ENCODE assay signal across 8 mouse cellular contexts in the genomic region with DNA sequence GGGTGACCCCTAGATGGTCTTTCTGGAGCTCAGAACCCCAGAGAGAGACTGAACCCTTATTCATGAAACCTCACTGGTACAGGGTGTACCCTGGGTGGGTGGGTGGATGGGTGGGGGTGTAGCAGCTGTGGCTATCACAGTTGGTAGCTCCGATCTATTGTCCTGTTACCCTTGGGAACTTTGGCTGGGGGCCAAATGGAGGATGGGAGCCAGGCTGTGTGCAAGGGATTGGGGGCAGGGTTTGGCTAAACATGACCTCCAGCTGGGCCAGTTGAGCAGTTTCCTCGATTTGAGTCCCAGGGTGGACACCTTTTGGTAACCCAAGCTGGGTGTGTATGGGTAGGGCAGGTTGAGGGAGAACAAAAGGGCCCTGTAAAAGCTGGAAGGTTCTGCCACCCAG. TPM values are rescaled to one million over a fixed set of nuclear protein-coding genes. Genes with fewer than 3 reads are reported as not detected.
DNase-seq lines count a peak whose midpoint lies in the region; ATAC-seq lines count a peak whose summit lies in the region.

No protein-coding gene starts in this region.

- WGBS in kidney, embryonic 15.5 days: 33% methylated on average over 2 of the region's 2 CpGs
- WGBS in midbrain, embryonic 13.5 days: 46% methylated on average over 2 of the region's 2 CpGs

- H3K27ac ChIP-seq in brown adipose tissue, adult 24 weeks (replicated peaks; ENCODE audit: low read depth, low read length): peak overlapping the region; percentile 59
- H3K27ac ChIP-seq in kidney, embryonic 15.5 days: no peak overlapping the region
- H3K27ac ChIP-seq in midbrain, embryonic 13.5 days: peak overlapping the region; percentile 26; the same call in 1 of the 2 replicates

- peaks cover 25% of the 10 kb centered on the region for H3K36me3 ChIP-seq in kidney, embryonic 15.5 days
- H3K36me3 ChIP-seq in midbrain, embryonic 13.5 days: peaks cover 33% of the 10 kb centered on the region

- no peak for ATAC-seq in kidney, embryonic 15.5 days (replicated peaks; ENCODE audit: low FRiP score)
- no peak for ATAC-seq in midbrain, embryonic 13.5 days

- peaks cover 11% of the 10 kb centered on the region for H3K27me3 ChIP-seq in kidney, embryonic 15.5 days
- peaks cover 16% of the 10 kb centered on the region for H3K27me3 ChIP-seq in midbrain, embryonic 13.5 days

- H3K4me2 ChIP-seq in kidney, embryonic 15.5 days: peak overlapping the region; percentile 97; the same call in 1 of the 2 replicates
- peak overlapping the region; percentile 100 for H3K4me2 ChIP-seq in midbrain, embryonic 13.5 days (replicated peaks)

- no peaks in the 10 kb centered on the region for H3K9me3 ChIP-seq in kidney, embryonic 15.5 days (replicated peaks)
- no peaks in the 10 kb centered on the region for H3K9me3 ChIP-seq in midbrain, embryonic 13.5 days

- H3K4me3 ChIP-seq in brown adipose tissue, adult 24 weeks (ENCODE audit: insufficient read depth, low read depth, low read length): no peak overlapping the region
- no peak overlapping the region for H3K4me3 ChIP-seq in kidney, embryonic 15.5 days (replicated peaks)
- H3K4me3 ChIP-seq in midbrain, embryonic 13.5 days (replicated peaks): no peak overlapping the region

- DNase-seq in layer of hippocampus, adult 11-12 months (ENCODE audit: low spot score): peak; percentile 84
- no peak for DNase-seq in layer of hippocampus, postnatal 25 days (ENCODE audit: extremely low spot score in 1 of 2, low spot score in 1 of 2)
- DNase-seq in heart, adult 9 months (ENCODE audit: low spot score in 2 of 2): peak; percentile 36 to 46
- DNase-seq in spleen, adult 12 weeks (ENCODE audit: low spot score): no peak
- DNase-seq in adipocyte (ENCODE audit: low spot score): no peak

- H3K4me1 ChIP-seq in brown adipose tissue, adult 24 weeks (ENCODE audit: control insufficient read depth, insufficient read depth, insufficient read length, low read length): peaks cover 44% of the 10 kb centered on the region
- peaks cover 65% of the 10 kb centered on the region for H3K4me1 ChIP-seq in kidney, embryonic 15.5 days
- H3K4me1 ChIP-seq in midbrain, embryonic 13.5 days (replicated peaks): peaks cover 72% of the 10 kb centered on the region

- H3K9ac ChIP-seq in kidney, embryonic 15.5 days: peak overlapping the region; percentile 2; the same call in 1 of the 2 replicates
- H3K9ac ChIP-seq in midbrain, embryonic 13.5 days (replicated peaks): peak overlapping the region; percentile 23; the same call in 1 of the 2 replicates

RNA-seq across cellular contexts. Expression of a gene that starts 4.3 kb away (rescaled TPM):
- 10 to 100 TPM; 27.0 to 29.4 TPM for total RNA-seq in layer of hippocampus, postnatal 25 days (2021)
- polyA plus RNA-seq in brown adipose tissue, adult 24 weeks (2012; ENCODE audit: insufficient read depth, insufficient read length, missing spikeins): 1.7 and 3.7 TPM in 2 replicates
- polyA plus RNA-seq in kidney, embryonic 15.5 days (2015; fragmentation: Nextera tagmentation; extraction: Ambion mirVana): 9.2 and 11.3 TPM in 2 replicates
- 11.4 and 13.3 TPM in 2 replicates for polyA plus RNA-seq in midbrain, embryonic 13.5 days (2015; fragmentation: Nextera tagmentation; extraction: Ambion mirVana)

RNA-seq across cellular contexts. Expression of a gene that starts 5.5 kb away (rescaled TPM):
- 10 to 100 TPM; 69.2 to 71.6 TPM for total RNA-seq in layer of hippocampus, postnatal 25 days (2021)
- polyA plus RNA-seq in brown adipose tissue, adult 24 weeks (2012; ENCODE audit: insufficient read depth, insufficient read length, missing spikeins): 41.7 and 44.0 TPM in 2 replicates
- 204 and 207 TPM in 2 replicates for polyA plus RNA-seq in kidney, embryonic 15.5 days (2015; fragmentation: Nextera tagmentation; extraction: Ambion mirVana)
- polyA plus RNA-seq in midbrain, embryonic 13.5 days (2015; fragmentation: Nextera tagmentation; extraction: Ambion mirVana): 205 and 216 TPM in 2 replicates

RNA-seq across cellular contexts. Expression of a gene that starts 5.6 kb away (rescaled TPM):
- total RNA-seq in layer of hippocampus, postnatal 25 days (2021): 10 to 100 TPM; 85.1 to 86.5 TPM
- 18.6 and 23.7 TPM in 2 replicates for polyA plus RNA-seq in brown adipose tissue, adult 24 weeks (2012; ENCODE audit: insufficient read depth, insufficient read length, missing spikeins)
- polyA plus RNA-seq in kidney, embryonic 15.5 days (2015; fragmentation: Nextera tagmentation; extraction: Ambion mirVana): 123 and 129 TPM in 2 replicates
- polyA plus RNA-seq in midbrain, embryonic 13.5 days (2015; fragmentation: Nextera tagmentation; extraction: Ambion mirVana): 147 and 149 TPM in 2 replicates

RNA-seq across cellular contexts. Expression of a gene that starts 11.5 kb away (rescaled TPM):
- 10 to 100 TPM; 38.1 to 40.5 TPM for total RNA-seq in layer of hippocampus, postnatal 25 days (2021)
- polyA plus RNA-seq in brown adipose tissue, adult 24 weeks (2012; ENCODE audit: insufficient read depth, insufficient read length, missing spikeins): 13.5 and 18.9 TPM in 2 replicates
- polyA plus RNA-seq in kidney, embryonic 15.5 days (2015; fragmentation: Nextera tagmentation; extraction: Ambion mirVana): 23.4 and 23.6 TPM in 2 replicates
- 18.6 and 19.6 TPM in 2 replicates for polyA plus RNA-seq in midbrain, embryonic 13.5 days (2015; fragmentation: Nextera tagmentation; extraction: Ambion mirVana)

RNA-seq across cellular contexts. Expression of a gene that starts 20.1 kb away (rescaled TPM):
- total RNA-seq in layer of hippocampus, postnatal 25 days (2021): 1 to 10 TPM; 3.3 to 5.2 TPM
- 2.3 and 5.4 TPM in 2 replicates for polyA plus RNA-seq in brown adipose tissue, adult 24 weeks (2012; ENCODE audit: insufficient read depth, insufficient read length, missing spikeins)
- polyA plus RNA-seq in kidney, embryonic 15.5 days (2015; fragmentation: Nextera tagmentation; extraction: Ambion mirVana): 5.3 and 5.4 TPM in 2 replicates
- 4.9 and 5.1 TPM in 2 replicates for polyA plus RNA-seq in midbrain, embryonic 13.5 days (2015; fragmentation: Nextera tagmentation; extraction: Ambion mirVana)

Comparison
In these comparisons a context has a peak if more than half of its experiments do, and no peak if none do; other contexts are left out.
1. DNase-seq: peak in layer of hippocampus, adult 11-12 months (single experiment) and heart, adult 9 months (2 of 2); none in layer of hippocampus, postnatal 25 days (0 of 2), spleen, adult 12 weeks (single experiment) and adipocyte (single experiment).